Mouse (Mus musculus) heart, adult 2 months (tissue): Measurements from ENCODE around the gene Lnx2. TPM values are rescaled to one million over a fixed set of nuclear protein-coding genes. Genes with fewer than 3 reads are reported as not detected.

ENCODE experiments used
- DNase-seq, 2 experiments: peaks; one replicate each; pipeline ENCODE4 v3.0.0; 2021
- H3K27ac ChIP-seq: fragments of 200-600 bp; 2 replicates; pipeline ENCODE4 v1.8.1; 2022
- H3K27me3 ChIP-seq: fragments of 200-500 bp; 2 replicates; pipeline ENCODE4 v1.6.1; 2012; ENCODE audit warnings: mild to moderate bottlenecking, low read length, inconsistent platforms, mixed read lengths; ENCODE audit not compliant: control insufficient read depth, insufficient read depth
- H3K36me3 ChIP-seq: fragments of 200-500 bp; 2 replicates; pipeline ENCODE4 v1.6.1; 2012; ENCODE audit warnings: low read length, inconsistent platforms; ENCODE audit not compliant: control insufficient read depth, insufficient read depth
- H3K4me1 ChIP-seq: fragments of 200-500 bp; 2 replicates; pipeline ENCODE4 v1.6.1; 2011; ENCODE audit warnings: low read length; ENCODE audit not compliant: control insufficient read depth, insufficient read depth
- H3K4me3 ChIP-seq: fragments of 200-600 bp; 2 replicates; pipeline ENCODE4 v1.8.1; 2022
- H3K79me2 ChIP-seq: fragments of 200-500 bp; replicated peaks from 2 replicates; pipeline ENCODE4 v1.6.1; 2012; ENCODE audit warnings: mild to moderate bottlenecking, inconsistent platforms, low read length, moderate library complexity, mixed read lengths; ENCODE audit not compliant: control insufficient read depth, insufficient read depth
- H3K9ac ChIP-seq: fragments of 200-500 bp; 2 replicates; pipeline ENCODE4 v1.6.1; 2012; ENCODE audit warnings: low read depth, mild to moderate bottlenecking, control low read depth, inconsistent platforms, low read length, mixed read lengths
- CTCF ChIP-seq: fragments of 200-600 bp; IDR thresholded peaks from 2 replicates; pipeline ENCODE4 v1.8.1; 2022; ENCODE audit warnings: antibody characterized with exemption, mild to moderate bottlenecking, moderate library complexity
- EP300 ChIP-seq: fragments of 200-500 bp; IDR thresholded peaks from 2 replicates; pipeline ENCODE4 v1.6.1; 2011; ENCODE audit warnings: low read depth, low read length, control low read depth; ENCODE audit not compliant: insufficient read depth
- POLR2A ChIP-seq: fragments of 200-500 bp; IDR thresholded peaks from 2 replicates; pipeline ENCODE4 v1.6.1; 2011; ENCODE audit warnings: mild to moderate bottlenecking, low read depth, low read length, control low read depth; ENCODE audit not compliant: insufficient read depth
- WGBS: fragments of 180-500 bp; shearing (Covaris S2); methylation state at CpG from one replicate; pipeline ENCODE4 v1.1.7; 2018; 5-methylcytosine and 5-hydroxymethylcytosine counted together
- intact Hi-C: fragments of 180-260 bp; cut with DNase I; formaldehyde crosslinking; loops from one replicate; pipeline ENCODE4 v1.15.1; 2025
- long read RNA-seq: library from polyadenylated mRNA; stranded (forward); transcript quantifications from one replicate; pipeline ENCODE4 v2.0.0, GENCODE M21; 2021
- polyA plus RNA-seq: library from polyadenylated mRNA; depleted of rRNA; stranded (reverse); fragments of >200 nt; gene quantifications from 2 replicates; pipeline ENCODE4 v1.2.3, GENCODE M21; 2012; rRNA removed
- total RNA-seq, 2 experiments: library from RNA; stranded (reverse); gene quantifications; 2 replicates each; pipeline ENCODE4 v1.2.3; 2021

Lnx2 gene
- 10 to 100 TPM in 1 of 2 experiments, 1 to 10 TPM in 1; 9.5 to 13.6 TPM for total RNA-seq
- polyA plus RNA-seq: 13.2 and 14.5 TPM in 2 replicates
- long read RNA-seq, full-length matches to known transcripts: 8 of 17 reads
- long read RNA-seq, partial matches to known transcripts: 4 of 17 reads
- long read RNA-seq, other reads (novel, unspliced or antisense): 5 of 17 reads

- H3K4me1 ChIP-seq: peaks cover 12% of the 10 kb centered on the region
- TF ChIP-seq EP300 (no peak), POLR2A (peak; percentile 74), CTCF (peak; percentile 62)
- under 1% methylated on average over 65 of the region's 65 CpGs for WGBS
Observed at GRCm38 (mm10) chr5:147076026-147076798, at the start of gene Lnx2. TSS of gene Lnx2 (minus strand) at chr5:147076586.

DNA sequence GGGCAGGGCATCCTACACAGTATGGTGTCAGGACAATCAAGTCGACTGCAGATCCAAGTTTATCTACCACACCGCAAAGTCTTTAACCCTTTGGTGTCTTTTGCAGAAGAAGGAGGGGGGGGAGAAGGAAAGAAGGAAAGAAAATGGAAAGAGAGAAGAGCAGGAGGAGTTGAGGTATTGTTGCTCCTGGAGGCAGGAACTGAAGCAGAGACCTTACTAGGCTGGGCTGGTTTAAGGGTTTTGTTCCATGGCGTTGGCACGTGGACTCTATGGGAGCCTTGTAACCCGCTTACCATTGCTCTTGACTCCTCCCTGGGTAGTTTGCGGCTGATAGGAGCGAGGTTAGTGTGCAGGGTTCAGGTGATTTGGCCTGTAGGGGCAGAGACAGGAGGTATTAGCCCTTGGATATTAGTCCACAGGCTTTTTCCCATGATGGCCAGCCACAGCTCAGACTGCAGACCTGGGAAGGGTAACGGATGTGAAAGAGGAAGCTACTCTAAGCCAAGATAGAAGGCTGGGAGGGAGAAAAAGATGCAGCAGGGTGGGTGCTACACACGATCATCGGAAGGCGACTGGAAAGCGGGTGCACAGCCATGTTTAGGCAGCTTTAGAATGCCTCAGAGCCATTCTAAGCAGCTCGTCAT is 49.3 kb upstream of the Lnx2 start:
- TF ChIP-seq CTCF (no peak), EP300 (no peak), POLR2A (no peak)
- 82% methylated on average over 13 of the region's 13 CpGs for WGBS
- intact Hi-C loops: no loop called here
- Histone ChIP-seq H3K4me3 (no peak overlapping the region), H3K27me3 (no peaks in the 10 kb centered on the region; the same call in 1 of the 2 replicates), H3K4me1 (no peaks in the 10 kb centered on the region), H3K9ac (no peak overlapping the region), H3K79me2 (no peaks in the 10 kb centered on the region), H3K36me3 (no peaks in the 10 kb centered on the region), H3K27ac (no peak overlapping the region)
- no peak for DNase-seq

More at GRCm38 (mm10) chr5:147076026-147076798, at the start of gene Lnx2:
- Histone ChIP-seq H3K27me3 (no peaks in the 10 kb centered on the region), H3K27ac (peak within 1 kb of the TSS; percentile 98), H3K36me3 (peaks cover 19% of the 10 kb centered on the region), H3K9ac (peak within 1 kb of the TSS; percentile 90), H3K79me2 (peaks cover 2% of the 10 kb centered on the region), H3K4me3 (peak within 1 kb of the TSS; percentile 84)
- intact Hi-C loops: loop anchor here (5.0 to 10.0 kb wide), 2 partner anchors 114 to 241 kb away; partner anchors contain the start of genes Mtif3 and Rpl21
- DNase-seq: peak; percentile 99

DNA sequence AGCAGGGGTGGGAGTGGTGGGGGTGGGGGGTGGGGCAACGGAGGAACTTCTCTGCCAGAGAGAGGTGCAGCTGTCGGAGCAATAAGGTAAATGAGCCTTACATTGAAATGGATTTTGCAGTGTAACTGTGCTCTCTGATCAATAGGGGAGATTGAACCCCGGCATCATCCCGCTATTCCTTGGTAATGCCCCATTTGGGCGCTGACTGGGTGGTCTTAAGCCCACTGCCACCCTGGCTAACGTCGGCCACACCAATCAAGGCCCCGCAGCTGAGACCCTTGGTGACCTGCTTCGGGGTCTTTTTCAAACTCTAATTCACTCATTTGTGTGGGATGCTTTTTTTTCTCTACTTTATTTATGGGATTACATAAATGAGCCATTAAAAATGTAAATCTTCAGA is 48.4 kb upstream of the Lnx2 start:
- no peaks in the 10 kb centered on the region for H3K4me1 ChIP-seq
- H3K79me2 ChIP-seq: no peaks in the 10 kb centered on the region
- DNase-seq: no peak
- no peak overlapping the region for H3K27ac ChIP-seq
- no peaks in the 10 kb centered on the region for H3K36me3 ChIP-seq
- no peak for TF ChIP-seq POLR2A
- TF ChIP-seq CTCF: no peak
- no peak for TF ChIP-seq EP300
- WGBS: 76% methylated on average over 9 of the region's 9 CpGs
- no peaks in the 10 kb centered on the region for H3K27me3 ChIP-seq
- intact Hi-C loops: no loop called here
- no peak overlapping the region for H3K9ac ChIP-seq
- H3K4me3 ChIP-seq: no peak overlapping the region

- no peak for TF ChIP-seq EP300
- TF ChIP-seq CTCF: peak; percentile 46
- Histone ChIP-seq H3K4me1 (no peaks in the 10 kb centered on the region), H3K79me2 (no peaks in the 10 kb centered on the region), H3K9ac (no peak overlapping the region), H3K4me3 (no peak overlapping the region), H3K27me3 (no peaks in the 10 kb centered on the region), H3K36me3 (no peaks in the 10 kb centered on the region), H3K27ac (no peak overlapping the region)
- intact Hi-C loops: no loop called here
- DNase-seq: no peak
- WGBS: 95% methylated on average over 4 of the region's 4 CpGs
Observed at GRCm38 (mm10) chr5:147121146-147121545, 44.8 kb upstream of the Lnx2 start.

- intact Hi-C loops: loop anchor here (5.0 kb wide), 1 partner anchor 135 kb away; no protein-coding TSS in a partner anchor
- no peak overlapping the region for H3K27ac ChIP-seq
- H3K9ac ChIP-seq: no peak overlapping the region
- TF ChIP-seq EP300: no peak
- TF ChIP-seq CTCF: no peak
- TF ChIP-seq POLR2A: no peak
- no peaks in the 10 kb centered on the region for H3K4me1 ChIP-seq
- WGBS: 27% methylated on average over 6 of the region's 6 CpGs
- no peaks in the 10 kb centered on the region for H3K79me2 ChIP-seq
- 0 out of 2 replicates have a peak, but pooled peaks cover 1% of the 10 kb centered on the region for H3K27me3 ChIP-seq
- no peak overlapping the region for H3K4me3 ChIP-seq
- H3K36me3 ChIP-seq: no peaks in the 10 kb centered on the region
- DNase-seq: no peak
Observed at GRCm38 (mm10) chr5:147117027-147117426, 40.6 kb upstream of the Lnx2 start.
